Mouse (Mus musculus) kidney, postnatal 25 days (tissue): ENCODE data around the gene Irx2.
A peak's percentile ranks its signal among the peaks of the same experiment; 100 is the strongest.

Experiments used
- DNase-seq, 2 experiments: peaks; one replicate each; pipeline ENCODE4 v3.0.0; 2021; ENCODE audit warnings: mixed read lengths in 2 of 2

Irx2 gene

DNA sequence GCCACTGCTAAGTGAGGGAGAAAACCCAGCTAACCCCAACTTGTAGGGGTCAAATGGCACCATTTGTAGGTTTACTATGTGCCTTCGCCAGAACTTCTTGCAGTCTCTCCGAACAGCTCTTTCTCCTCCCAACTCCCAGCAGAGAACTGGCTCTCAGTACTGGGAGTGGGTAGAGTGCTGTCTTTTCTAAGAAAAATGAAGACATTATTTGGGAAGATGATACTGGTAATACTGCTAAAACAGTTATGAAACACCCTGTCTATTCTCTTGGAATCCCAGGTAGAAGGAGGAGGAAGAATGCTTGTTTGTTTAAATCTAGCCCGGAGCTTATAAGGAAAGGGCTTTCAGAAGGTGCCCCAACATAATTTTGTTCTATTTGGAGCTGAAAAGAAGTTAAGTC lies 8.9 kb downstream of the Irx2 start:
- DNase-seq, result no peak

DNA sequence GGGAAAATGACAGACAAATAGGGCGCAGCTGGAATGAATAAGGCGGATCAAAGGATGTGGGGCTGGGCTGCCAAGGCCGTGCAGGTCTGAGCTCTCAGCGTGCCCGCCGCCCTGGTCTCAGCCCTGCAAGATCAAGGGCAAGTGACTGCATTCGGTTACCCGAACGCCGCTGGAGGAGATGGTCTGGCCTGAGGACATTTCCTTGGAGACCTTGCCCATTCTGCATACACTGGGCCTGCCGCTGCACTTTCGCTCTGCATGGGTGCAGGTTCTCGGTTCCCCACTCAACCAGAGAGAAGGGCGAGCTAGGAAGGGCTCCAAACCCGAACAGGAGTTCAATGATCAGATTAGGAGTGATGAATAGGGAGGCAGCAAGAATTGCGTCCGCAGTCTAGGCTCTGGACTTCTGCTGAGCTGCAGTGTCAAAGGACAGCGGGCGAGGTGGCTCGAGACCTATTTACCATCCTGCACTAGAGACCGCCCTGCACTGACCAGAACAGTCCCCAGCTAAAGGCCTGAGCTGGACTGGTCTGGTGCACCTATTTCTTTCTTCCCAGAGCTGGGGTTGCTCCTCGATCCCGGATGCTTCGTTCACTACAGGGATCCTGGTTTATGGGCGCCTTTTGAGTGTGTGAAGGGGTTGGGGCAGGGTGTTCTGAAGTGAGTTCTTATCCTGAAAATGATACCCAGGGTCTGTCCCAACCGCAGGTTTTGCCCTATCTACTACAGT lies 9.9 kb downstream of the Irx2 start:
- no peak for DNase-seq

DNA sequence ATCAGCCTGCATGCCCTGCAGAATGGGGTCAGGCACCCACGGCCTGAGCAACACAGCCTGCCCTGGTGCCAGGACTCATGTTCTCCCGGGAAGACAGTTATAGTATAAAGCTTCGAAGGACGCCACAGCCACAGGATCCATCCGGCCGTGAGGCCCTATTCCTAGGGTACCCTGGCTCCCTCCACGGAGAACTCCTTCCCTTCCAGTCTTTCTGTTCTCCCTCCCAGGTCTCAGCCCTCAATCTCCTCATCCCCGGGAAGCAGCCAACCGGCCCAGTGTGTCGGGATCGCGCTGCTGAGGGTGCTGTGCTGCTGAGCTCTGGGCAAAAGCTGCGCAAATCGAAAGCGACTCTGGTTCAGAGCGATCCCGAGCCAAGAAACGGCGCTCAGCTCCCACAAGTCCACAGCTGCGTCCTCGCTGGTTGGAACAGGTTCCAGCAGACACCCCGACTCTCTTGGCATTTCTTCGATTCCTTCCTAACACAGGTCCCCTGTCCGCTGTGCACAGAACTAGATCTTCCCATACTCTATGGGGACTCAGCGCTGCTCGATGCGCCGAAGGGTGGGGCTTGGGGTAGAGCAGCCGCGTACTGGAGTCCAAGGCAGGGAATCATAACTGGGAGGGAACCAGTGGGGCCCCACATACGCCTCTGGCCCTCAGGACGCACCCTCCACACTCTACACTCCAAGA lies 11.0 kb downstream of the Irx2 start:
- peak; percentile 7 to 35 for DNase-seq

DNA sequence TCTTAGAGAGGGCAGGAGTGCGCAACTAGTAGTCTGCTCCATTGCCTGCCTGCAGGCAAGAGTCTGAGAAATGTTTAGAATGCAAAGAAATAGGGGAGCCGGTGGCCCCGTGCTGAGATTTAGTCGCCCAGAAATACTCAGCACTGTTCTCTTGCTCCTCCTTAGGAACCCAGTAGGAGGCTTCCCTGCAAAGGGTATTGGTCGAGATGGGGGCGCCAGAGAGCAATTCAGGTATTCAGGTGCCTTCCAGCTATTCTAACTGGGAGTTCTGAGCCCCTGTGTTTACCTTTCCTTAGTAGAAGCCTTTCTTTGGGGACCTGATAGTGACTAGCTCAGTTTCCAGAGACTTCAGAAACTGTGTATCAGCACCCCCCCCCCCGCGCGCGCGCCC lies 11.5 kb downstream of the Irx2 start:
- DNase-seq, result peak; percentile 72 to 79

DNA sequence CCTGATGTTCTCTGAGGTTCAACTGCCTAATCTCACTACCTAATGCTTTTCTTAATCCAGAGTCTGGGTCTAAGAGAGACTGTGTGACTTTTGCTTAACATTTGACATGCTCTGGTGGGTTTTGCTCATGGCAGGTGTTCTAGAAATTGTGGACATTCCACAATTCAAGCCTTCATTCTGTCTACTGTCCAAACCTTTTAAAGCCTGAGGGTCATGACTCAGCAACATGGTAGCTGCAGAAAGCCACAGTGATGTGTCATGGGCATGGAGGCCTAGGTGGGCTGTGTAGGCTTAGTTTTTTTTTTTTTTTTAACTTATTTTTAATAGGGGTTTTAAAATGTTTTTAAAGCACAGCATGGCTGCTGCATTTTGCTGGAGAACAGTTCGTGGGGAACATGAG lies 27.8 kb downstream of the Irx2 start:
- no peak for DNase-seq

DNA sequence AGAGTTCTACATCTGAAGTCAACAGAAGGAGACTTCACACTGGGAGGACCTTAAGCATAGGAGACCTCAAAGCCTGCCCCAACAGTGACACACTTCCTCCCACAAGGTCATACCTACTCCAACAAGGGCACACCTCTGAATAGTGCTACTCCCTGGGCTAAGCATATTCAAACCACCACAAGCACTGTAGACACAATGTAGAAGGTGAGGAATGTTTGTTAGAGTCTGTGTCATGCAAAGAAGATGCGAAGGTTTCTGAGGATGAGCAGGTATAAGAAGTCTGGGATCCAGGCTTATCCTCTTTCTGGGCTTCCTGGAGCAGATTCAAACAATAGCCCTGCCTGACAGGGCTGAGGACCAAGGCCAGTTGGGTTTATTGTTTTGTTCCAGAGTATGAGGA lies 47.2 kb downstream of the Irx2 start:
- no peak for DNase-seq
